Mouse (Mus musculus) forebrain, embryonic 16.5 days (tissue): ENCODE measurements around the gene Chic1. TPM values are rescaled to one million over a fixed set of nuclear protein-coding genes. Genes with fewer than 3 reads are reported as not detected.

Source experiments
- ATAC-seq: fragments of 200-750 bp; cut with Nextera tagmentation; 2 replicates; pipeline ENCODE4 v1.8.0; 2017; ENCODE audit warnings: mild to moderate bottlenecking, moderate library complexity
- H3K27ac ChIP-seq: fragments of 300-500 bp; sonication (generic); 2 replicates; pipeline ENCODE4 v1.5.1; 2014; ENCODE audit warnings: low read length, control low read depth
- H3K27me3 ChIP-seq: fragments of 300-500 bp; sonication (generic); replicated peaks from 2 replicates; pipeline ENCODE4 v1.6.1; 2014; ENCODE audit warnings: low read length; ENCODE audit not compliant: control insufficient read depth, insufficient read depth
- H3K36me3 ChIP-seq: fragments of 300-500 bp; sonication (generic); 2 replicates; pipeline ENCODE4 v1.6.1; 2014; ENCODE audit not compliant: control insufficient read depth, insufficient read depth
- H3K4me1 ChIP-seq: fragments of 300-500 bp; sonication (generic); replicated peaks from 2 replicates; pipeline ENCODE4 v1.6.1; 2014; ENCODE audit warnings: low read length; ENCODE audit not compliant: control insufficient read depth, insufficient read depth
- H3K4me2 ChIP-seq: fragments of 300-500 bp; sonication (generic); 2 replicates; pipeline ENCODE4 v1.6.1; 2014; ENCODE audit warnings: mild to moderate bottlenecking, low read length, control low read depth
- H3K4me3 ChIP-seq: fragments of 300-500 bp; sonication (generic); replicated peaks from 2 replicates; pipeline ENCODE4 v1.5.1; 2014; ENCODE audit warnings: mild to moderate bottlenecking, low read length, control low read depth
- H3K9ac ChIP-seq: fragments of 300-500 bp; sonication (generic); replicated peaks from 2 replicates; pipeline ENCODE4 v1.6.1; 2014; ENCODE audit warnings: low read depth, low read length, control low read depth
- H3K9me3 ChIP-seq: fragments of 300-500 bp; sonication (generic); 2 replicates; pipeline ENCODE4 v1.6.1; 2016; ENCODE audit warnings: low read length; ENCODE audit not compliant: control insufficient read depth
- WGBS: fragments of 180-500 bp; shearing (Covaris S2); extraction: QIAGEN DNeasy Blood & Tissue Kit; methylation state at CpG from one replicate; pipeline ENCODE4 v1.1.7; 2014; 5-methylcytosine and 5-hydroxymethylcytosine counted together
- polyA plus RNA-seq: library from polyadenylated mRNA; unstranded; fragments of >200 nt; fragmentation: Nextera tagmentation; extraction: Ambion mirVana; gene quantifications from 2 replicates; pipeline ENCODE4 v1.2.1, GENCODE M21; 2015

Gene Chic1
- polyA plus RNA-seq, 1 experiment from 2014 or later, result 7.4 TPM

GRCm38 (mm10) chrX:103355784-103356183 is 492 bp upstream of the Chic1 start:
- H3K27me3 ChIP-seq, result peaks cover 22% of the 10 kb centered on the region
- H3K9ac ChIP-seq, result 0 out of 2 replicates have a peak overlapping the region, but pooled peaks have one; percentile 25
- H3K27ac ChIP-seq, result no peak overlapping the region
- H3K9me3 ChIP-seq, result no peaks in the 10 kb centered on the region
- peak overlapping the region; percentile 41 for H3K4me2 ChIP-seq
- 41% methylated on average over 5 of the region's 5 CpGs for WGBS
- H3K4me3 ChIP-seq, result peak overlapping the region; percentile 56
- ATAC-seq, result peak; percentile 18
- H3K4me1 ChIP-seq, result no peaks in the 10 kb centered on the region
- H3K36me3 ChIP-seq, result no peaks in the 10 kb centered on the region

GRCm38 (mm10) chrX:103356761-103357236 is 523 bp downstream of the Chic1 start:
- 18% methylated on average over 24 of the region's 24 CpGs for WGBS
- H3K9ac ChIP-seq, result peak overlapping the region; percentile 69
- peak; percentile 81 for ATAC-seq
- H3K4me2 ChIP-seq, result peak overlapping the region; percentile 57
- H3K36me3 ChIP-seq, result no peaks in the 10 kb centered on the region
- H3K4me1 ChIP-seq, result no peaks in the 10 kb centered on the region
- H3K4me3 ChIP-seq, result peak overlapping the region; percentile 56
- H3K9me3 ChIP-seq, result no peaks in the 10 kb centered on the region
- peaks cover 19% of the 10 kb centered on the region for H3K27me3 ChIP-seq
- 0 out of 2 replicates have a peak overlapping the region, but pooled peaks have one; percentile 6 for H3K27ac ChIP-seq

- Histone ChIP-seq H3K4me2 (no peak overlapping the region), H3K27me3 (no peaks in the 10 kb centered on the region), H3K27ac (no peak overlapping the region), H3K36me3 (no peaks in the 10 kb centered on the region), H3K9me3 (no peaks in the 10 kb centered on the region), H3K9ac (no peak overlapping the region), H3K4me1 (no peaks in the 10 kb centered on the region), H3K4me3 (no peak overlapping the region)
- 36% methylated on average over 5 of the region's 5 CpGs for WGBS
- ATAC-seq, result 0 out of 2 replicates have a peak, but pooled peaks have one; percentile 45
Measured at GRCm38 (mm10) chrX:103366201-103366600, 9.9 kb downstream of the Chic1 start.

GRCm38 (mm10) chrX:103368650-103369049 is 12.4 kb downstream of the Chic1 start:
- Histone ChIP-seq H3K4me3 (no peak overlapping the region), H3K4me1 (no peaks in the 10 kb centered on the region), H3K36me3 (no peaks in the 10 kb centered on the region), H3K9me3 (no peaks in the 10 kb centered on the region), H3K27me3 (no peaks in the 10 kb centered on the region), H3K4me2 (no peak overlapping the region), H3K27ac (no peak overlapping the region), H3K9ac (no peak overlapping the region)
- WGBS, result 70% methylated on average over 3 of the region's 3 CpGs
- ATAC-seq, result no peak

GRCm38 (mm10) chrX:103371221-103371620 is 14.9 kb downstream of the Chic1 start:
- Histone ChIP-seq H3K4me3 (no peak overlapping the region), H3K27me3 (no peaks in the 10 kb centered on the region), H3K9me3 (no peaks in the 10 kb centered on the region), H3K36me3 (no peaks in the 10 kb centered on the region), H3K9ac (no peak overlapping the region), H3K4me2 (no peak overlapping the region), H3K27ac (no peak overlapping the region), H3K4me1 (no peaks in the 10 kb centered on the region)
- WGBS, result 83% methylated on average over 2 of the region's 2 CpGs
- no peak for ATAC-seq

GRCm38 (mm10) chrX:103371627-103372026 is 15.4 kb downstream of the Chic1 start:
- H3K9ac ChIP-seq, result no peak overlapping the region
- H3K27me3 ChIP-seq, result no peaks in the 10 kb centered on the region
- no peak overlapping the region for H3K27ac ChIP-seq
- no peaks in the 10 kb centered on the region for H3K9me3 ChIP-seq
- H3K4me3 ChIP-seq, result no peak overlapping the region
- no peak overlapping the region for H3K4me2 ChIP-seq
- ATAC-seq, result no peak
- H3K36me3 ChIP-seq, result no peaks in the 10 kb centered on the region
- no peaks in the 10 kb centered on the region for H3K4me1 ChIP-seq
- 24% methylated on average over 2 of the region's 2 CpGs for WGBS

GRCm38 (mm10) chrX:103374250-103374649 is 18.0 kb downstream of the Chic1 start:
- Histone ChIP-seq H3K27me3 (no peaks in the 10 kb centered on the region; the same call in 1 of the 2 replicates), H3K27ac (no peak overlapping the region), H3K9ac (no peak overlapping the region), H3K4me3 (no peak overlapping the region), H3K36me3 (no peaks in the 10 kb centered on the region), H3K4me1 (no peaks in the 10 kb centered on the region), H3K9me3 (no peaks in the 10 kb centered on the region), H3K4me2 (no peak overlapping the region)
- no peak for ATAC-seq
- WGBS, result 64% methylated on average over 5 of the region's 5 CpGs

- H3K27ac ChIP-seq, result no peak overlapping the region
- no peak overlapping the region for H3K4me3 ChIP-seq
- H3K4me1 ChIP-seq, result no peaks in the 10 kb centered on the region
- H3K9ac ChIP-seq, result no peak overlapping the region
- H3K27me3 ChIP-seq, result peaks cover 3% of the 10 kb centered on the region; the same call in 1 of the 2 replicates
- H3K4me2 ChIP-seq, result no peak overlapping the region
- ATAC-seq, result no peak
- no peaks in the 10 kb centered on the region for H3K9me3 ChIP-seq
- no peaks in the 10 kb centered on the region for H3K36me3 ChIP-seq
- WGBS, result 78% methylated on average over 3 of the region's 3 CpGs
Measured at GRCm38 (mm10) chrX:103384528-103384927, 28.3 kb downstream of the Chic1 start.

GRCm38 (mm10) chrX:103388131-103388530 is 31.9 kb downstream of the Chic1 start:
- WGBS, result 82% methylated on average over 3 of the region's 3 CpGs
- no peak overlapping the region for H3K4me3 ChIP-seq
- H3K9me3 ChIP-seq, result no peaks in the 10 kb centered on the region
- no peak for ATAC-seq
- H3K27me3 ChIP-seq, result peaks cover 3% of the 10 kb centered on the region; the same call in 1 of the 2 replicates
- no peaks in the 10 kb centered on the region for H3K4me1 ChIP-seq
- H3K4me2 ChIP-seq, result no peak overlapping the region
- H3K36me3 ChIP-seq, result no peaks in the 10 kb centered on the region
- H3K27ac ChIP-seq, result no peak overlapping the region
- H3K9ac ChIP-seq, result no peak overlapping the region

GRCm38 (mm10) chrX:103393841-103394240 is 37.6 kb downstream of the Chic1 start:
- Histone ChIP-seq H3K9me3 (no peaks in the 10 kb centered on the region), H3K4me3 (no peak overlapping the region), H3K27me3 (peaks cover 12% of the 10 kb centered on the region; the same call in 1 of the 2 replicates), H3K36me3 (0 out of 2 replicates have a peak, but pooled peaks cover 2% of the 10 kb centered on the region), H3K4me2 (no peak overlapping the region), H3K27ac (no peak overlapping the region), H3K4me1 (no peaks in the 10 kb centered on the region), H3K9ac (no peak overlapping the region)
- 86% methylated on average over 1 of the region's 1 CpGs for WGBS
- no peak for ATAC-seq
